Mouse (Mus musculus) embryonic fibroblast, embryonic 13.5 days (primary cell): ENCODE measurements around the gene Pafah2.

ENCODE experiments used
- CTCF ChIP-seq: IDR thresholded peaks from 2 replicates; pipeline ENCODE4 v1.5.1; 2011; ENCODE audit warnings: mild to moderate bottlenecking, control low read depth, low read length, moderate library complexity, borderline replicate concordance; ENCODE audit not compliant: insufficient read depth
- POLR2A ChIP-seq: IDR thresholded peaks from 2 replicates; pipeline ENCODE4 v1.6.1; 2011; ENCODE audit warnings: low read depth, mild to moderate bottlenecking, control low read depth, low read length, moderate library complexity

DNA sequence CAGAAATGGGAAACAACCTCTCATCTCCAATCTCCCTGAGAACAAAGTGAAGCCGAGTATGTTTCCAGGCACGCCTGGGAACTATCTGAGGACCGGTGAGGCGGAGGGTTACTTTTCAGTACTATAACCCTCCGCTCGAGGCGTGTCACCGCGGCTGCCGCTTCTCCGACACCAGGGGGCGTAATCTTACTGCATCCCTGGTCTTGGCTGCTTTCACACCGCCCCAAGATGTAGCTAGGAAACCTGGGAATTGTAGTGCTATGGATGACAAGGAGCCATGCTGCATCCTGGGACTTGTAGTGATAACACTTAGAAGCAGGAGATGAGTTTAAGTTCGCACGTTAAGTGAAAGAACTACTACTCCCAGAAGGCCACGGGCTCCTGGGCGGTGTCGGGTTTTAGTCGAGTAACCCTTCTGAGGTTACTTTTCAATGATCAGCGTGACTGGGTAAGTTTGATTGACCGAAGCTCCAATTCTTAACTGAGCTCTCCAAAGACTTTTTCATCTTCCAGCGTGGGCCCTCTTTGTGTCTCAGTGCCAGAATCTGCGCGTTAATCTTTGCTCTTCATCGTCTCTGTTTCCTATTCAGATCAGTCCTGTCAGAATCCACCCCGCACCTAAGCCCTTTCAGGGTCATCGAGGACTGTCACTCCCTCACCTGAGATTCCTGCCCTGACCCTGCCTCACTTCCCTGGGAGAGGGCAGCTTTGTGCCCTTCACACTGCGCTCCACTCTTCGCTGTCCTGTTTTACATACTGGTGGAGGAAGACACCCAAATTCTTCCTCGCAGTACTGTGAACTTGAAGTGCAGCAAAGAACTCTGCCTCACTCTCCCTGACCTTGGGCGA, at the start of gene Pafah2:
- TF ChIP-seq POLR2A (peak; percentile 64), CTCF (peak; percentile 94)
